Mouse (Mus musculus) adrenal gland, postnatal 25 days (tissue): ENCODE data around the gene Scp2d1. TPM values are rescaled to one million over a fixed set of nuclear protein-coding genes. Genes with fewer than 3 reads are reported as not detected.
"Not testable (repeated sequence)": the region's sequence is repeated elsewhere in the genome, so short reads cannot be mapped to it uniquely, and the experiment has no call there.

Experiments
- DNase-seq: peaks from one replicate; pipeline ENCODE4 v3.0.0; 2021; ENCODE audit warnings: mixed read lengths
- long read RNA-seq: library from polyadenylated mRNA; stranded (forward); transcript quantifications from one replicate; pipeline ENCODE4 v2.0.0, GENCODE M21; 2021
- total RNA-seq: library from RNA; stranded (reverse); gene quantifications from 2 replicates; pipeline ENCODE4 v1.2.3, GENCODE M21; 2021

Scp2d1 gene
- total RNA-seq = not detected in 2 replicates
- long read RNA-seq = 0 reads

GRCm38 (mm10) chr2:144823356-144823755 lies at the start of gene Scp2d1:
TSS of gene Scp2d1 (plus strand) at chr2:144823656.
- not testable (repeated sequence) for DNase-seq

- no peak for DNase-seq
Observed at GRCm38 (mm10) chr2:144774636-144775160, 48.8 kb upstream of the Scp2d1 start.

- no peak for DNase-seq
Observed at GRCm38 (mm10) chr2:144775626-144776025, 47.8 kb upstream of the Scp2d1 start.

- DNase-seq = no peak
Observed at GRCm38 (mm10) chr2:144779263-144779662, 44.2 kb upstream of the Scp2d1 start.

- DNase-seq = no peak
Observed at GRCm38 (mm10) chr2:144780731-144781130, 42.7 kb upstream of the Scp2d1 start.

- DNase-seq = no peak
Observed at GRCm38 (mm10) chr2:144781871-144782270, 41.6 kb upstream of the Scp2d1 start.

- DNase-seq = no peak
Observed at GRCm38 (mm10) chr2:144782481-144782880, 41.0 kb upstream of the Scp2d1 start.

GRCm38 (mm10) chr2:144783190-144783589 lies 40.3 kb upstream of the Scp2d1 start:
- no peak for DNase-seq

GRCm38 (mm10) chr2:144783831-144784230 lies 39.6 kb upstream of the Scp2d1 start:
- no peak for DNase-seq

- no peak for DNase-seq
Observed at GRCm38 (mm10) chr2:144791671-144792294, 31.7 kb upstream of the Scp2d1 start.

GRCm38 (mm10) chr2:144797515-144797914 lies 25.9 kb upstream of the Scp2d1 start:
- no peak for DNase-seq

- DNase-seq = no peak
Observed at GRCm38 (mm10) chr2:144807766-144808754, 15.4 kb upstream of the Scp2d1 start.

- DNase-seq = no peak
Observed at GRCm38 (mm10) chr2:144828457-144828985, 5.1 kb downstream of the Scp2d1 start.

GRCm38 (mm10) chr2:144836667-144837311 lies 13.3 kb downstream of the Scp2d1 start:
- DNase-seq = no peak

- DNase-seq = no peak
Observed at GRCm38 (mm10) chr2:144837312-144837679, 13.8 kb downstream of the Scp2d1 start.

- peak; percentile 22 for DNase-seq
Observed at GRCm38 (mm10) chr2:144868827-144869226, 45.4 kb downstream of the Scp2d1 start.

Other genes starting within 250 kb of the Scp2d1 start
- 49.2 and 60.5 TPM in 2 replicates for gene Smim26, start 229.6 kb upstream of the Scp2d1 start, total RNA-seq
- 13.8 and 18.2 TPM in 2 replicates for gene Dtd1, start 223.8 kb upstream of the Scp2d1 start, total RNA-seq